Mouse (Mus musculus) small intestine, adult 2 months (tissue): ENCODE measurements around the gene Olfr1370. TPM values are rescaled to one million over a fixed set of nuclear protein-coding genes. Genes with fewer than 3 reads are reported as not detected.
"Not testable (repeated sequence)": the region's sequence is repeated elsewhere in the genome, so short reads cannot be mapped to it uniquely, and the experiment has no call there.

Source experiments
- H3K27ac ChIP-seq: fragments of 200-500 bp; 2 replicates; pipeline ENCODE4 v1.5.1; 2012; ENCODE audit warnings: low read depth, low read length, control low read depth, inconsistent platforms; ENCODE audit not compliant: insufficient read depth
- H3K27me3 ChIP-seq: fragments of 200-500 bp; 2 replicates; pipeline ENCODE4 v1.6.1; 2012; ENCODE audit warnings: mild to moderate bottlenecking, moderate library complexity, low read length, inconsistent platforms; ENCODE audit not compliant: control insufficient read depth, insufficient read depth
- H3K36me3 ChIP-seq: fragments of 200-500 bp; 2 replicates; pipeline ENCODE4 v1.6.1; 2012; ENCODE audit warnings: mild to moderate bottlenecking, low read length, control low read depth, inconsistent platforms; ENCODE audit not compliant: control insufficient read depth, insufficient read depth
- H3K4me1 ChIP-seq: fragments of 200-500 bp; 2 replicates; pipeline ENCODE4 v1.6.1; 2012; ENCODE audit warnings: low read length, inconsistent platforms, mixed read lengths; ENCODE audit not compliant: control insufficient read depth, insufficient read depth, insufficient read length
- H3K4me3 ChIP-seq: fragments of 200-500 bp; 2 replicates; pipeline ENCODE4 v1.5.1; 2012; ENCODE audit warnings: low read depth, mild to moderate bottlenecking, control low read depth, inconsistent platforms, low read length, moderate library complexity
- CTCF ChIP-seq: fragments of 200-500 bp; IDR thresholded peaks from 2 replicates; pipeline ENCODE4 v1.5.1; 2012; ENCODE audit warnings: low read depth, mild to moderate bottlenecking, control low read depth, inconsistent platforms, low read length, moderate library complexity, mixed read lengths; ENCODE audit not compliant: insufficient replicate concordance, insufficient read length; ENCODE audit errors: extremely low read depth
- POLR2A ChIP-seq: fragments of 200-500 bp; IDR thresholded peaks from 2 replicates; pipeline ENCODE4 v1.6.1; 2012; ENCODE audit warnings: low read depth, mild to moderate bottlenecking, control low read depth, inconsistent platforms, low read length, moderate library complexity
- WGBS: fragments of 180-500 bp; shearing (Covaris S2); methylation state at CpG from one replicate; pipeline ENCODE4 v1.1.7; 2018; 5-methylcytosine and 5-hydroxymethylcytosine counted together
- polyA plus RNA-seq: library from polyadenylated mRNA; depleted of rRNA; stranded (reverse); fragments of >200 nt; gene quantifications from 2 replicates; pipeline ENCODE4 v1.2.3, GENCODE M21; 2012; rRNA removed

Olfr1370 gene
- polyA plus RNA-seq = not detected in 2 replicates

GRCm38 (mm10) chr13:21074847-21075246 lies at the start of gene Olfr1370:
Gene Olfr1370 (minus strand): TSS chr13:21074947.
- H3K36me3 ChIP-seq = no peaks in the 10 kb centered on the region
- TF ChIP-seq POLR2A = no peak
- TF ChIP-seq CTCF = no peak
- no peaks in the 10 kb centered on the region for H3K4me1 ChIP-seq
- 24% methylated on average over 3 of the region's 3 CpGs for WGBS
- H3K4me3 ChIP-seq = no peak within 1 kb of the TSS
- H3K27me3 ChIP-seq = no peaks in the 10 kb centered on the region
- H3K27ac ChIP-seq = no peak within 1 kb of the TSS

GRCm38 (mm10) chr13:21114121-21114520 lies 39.4 kb upstream of the Olfr1370 start:
- H3K36me3 ChIP-seq = no peaks in the 10 kb centered on the region

GRCm38 (mm10) chr13:21111183-21111582 lies 36.4 kb upstream of the Olfr1370 start, which contains the start of gene Olfr1369-ps1:
Gene Olfr1369-ps1 (plus strand): TSS chr13:21111483.
- not testable (repeated sequence) for H3K27ac ChIP-seq
- WGBS = 71% methylated on average over 3 of the region's 3 CpGs

More at GRCm38 (mm10) chr13:21114121-21114520, 39.4 kb upstream of the Olfr1370 start:
- no peak for TF ChIP-seq CTCF
- TF ChIP-seq POLR2A = no peak
- WGBS = 66% methylated on average over 4 of the region's 4 CpGs
- no peaks in the 10 kb centered on the region for H3K4me1 ChIP-seq
- no peaks in the 10 kb centered on the region for H3K27me3 ChIP-seq
- no peak overlapping the region for H3K27ac ChIP-seq
- H3K4me3 ChIP-seq = no peak overlapping the region

GRCm38 (mm10) chr13:21110441-21110840 lies 35.7 kb upstream of the Olfr1370 start:
- WGBS = 87% methylated on average over 6 of the region's 6 CpGs
- Histone ChIP-seq H3K27ac (no peak overlapping the region), H3K4me1 (no peaks in the 10 kb centered on the region), H3K4me3 (no peak overlapping the region), H3K36me3 (no peaks in the 10 kb centered on the region), H3K27me3 (no peaks in the 10 kb centered on the region)
- no peak for TF ChIP-seq CTCF
- no peak for TF ChIP-seq POLR2A

More at GRCm38 (mm10) chr13:21111183-21111582, 36.4 kb upstream of the Olfr1370 start, which contains the start of gene Olfr1369-ps1:
- not testable (repeated sequence) for H3K36me3 ChIP-seq, H3K27me3 ChIP-seq, H3K4me1 ChIP-seq, H3K4me3 ChIP-seq

GRCm38 (mm10) chr13:21109759-21110158 lies 35.0 kb upstream of the Olfr1370 start:
- Histone ChIP-seq H3K27me3 (no peaks in the 10 kb centered on the region), H3K4me1 (no peaks in the 10 kb centered on the region), H3K36me3 (no peaks in the 10 kb centered on the region), H3K27ac (no peak overlapping the region), H3K4me3 (no peak overlapping the region)
- no peak for TF ChIP-seq POLR2A
- no peak for TF ChIP-seq CTCF
- WGBS = 86% methylated on average over 3 of the region's 3 CpGs

GRCm38 (mm10) chr13:21082686-21083085 lies 7.9 kb upstream of the Olfr1370 start:
- TF ChIP-seq POLR2A (no peak), CTCF (no peak)
- H3K4me1 ChIP-seq = no peaks in the 10 kb centered on the region
- no peaks in the 10 kb centered on the region for H3K27me3 ChIP-seq
- no peak overlapping the region for H3K4me3 ChIP-seq
- WGBS = 55% methylated on average over 2 of the region's 2 CpGs
- H3K36me3 ChIP-seq = no peaks in the 10 kb centered on the region
- no peak overlapping the region for H3K27ac ChIP-seq

GRCm38 (mm10) chr13:21066021-21066420 lies 8.7 kb downstream of the Olfr1370 start:
- H3K4me3 ChIP-seq = no peak overlapping the region
- H3K36me3 ChIP-seq = no peaks in the 10 kb centered on the region
- TF ChIP-seq CTCF (no peak), POLR2A (no peak)
- no peak overlapping the region for H3K27ac ChIP-seq
- WGBS = 86% methylated on average over 2 of the region's 2 CpGs
- no peaks in the 10 kb centered on the region for H3K4me1 ChIP-seq
- no peaks in the 10 kb centered on the region for H3K27me3 ChIP-seq

GRCm38 (mm10) chr13:21050118-21050517 lies 24.6 kb downstream of the Olfr1370 start:
- 43% methylated on average over 1 of the region's 1 CpGs for WGBS
- Histone ChIP-seq H3K4me3 (no peak overlapping the region), H3K27ac (no peak overlapping the region), H3K27me3 (no peaks in the 10 kb centered on the region), H3K4me1 (no peaks in the 10 kb centered on the region), H3K36me3 (no peaks in the 10 kb centered on the region)
- TF ChIP-seq POLR2A (no peak), CTCF (no peak)
